Mouse (Mus musculus) gastrocnemius, adult 2 months (tissue): ENCODE data around the gene Ptprcap. TPM values are rescaled to one million over a fixed set of nuclear protein-coding genes. Genes with fewer than 3 reads are reported as not detected.

Experiments used
- DNase-seq: peaks from one replicate; pipeline ENCODE4 v3.0.0; 2022
- H3K27ac ChIP-seq: fragments of 200-600 bp; 2 replicates; pipeline ENCODE4 v1.8.1; 2022; ENCODE audit warnings: mild to moderate bottlenecking
- H3K4me3 ChIP-seq: fragments of 200-600 bp; 2 replicates; pipeline ENCODE4 v1.8.1; 2022; ENCODE audit warnings: mild to moderate bottlenecking, moderate library complexity
- CTCF ChIP-seq: fragments of 200-600 bp; IDR thresholded peaks from 2 replicates; pipeline ENCODE4 v1.8.1; 2022; ENCODE audit warnings: antibody characterized with exemption, mild to moderate bottlenecking, moderate library complexity
- intact Hi-C: fragments of 180-260 bp; cut with DNase I; formaldehyde crosslinking; loops from one replicate; pipeline ENCODE4 v1.15.1; 2025
- total RNA-seq, 2 experiments: library from RNA; stranded (reverse); gene quantifications; 2 replicates each; pipeline ENCODE4 v1.2.3; 2021

The Ptprcap gene
- total RNA-seq, 2 experiments from 2014 or later: 0.43 TPM; not detected in 1

DNA sequence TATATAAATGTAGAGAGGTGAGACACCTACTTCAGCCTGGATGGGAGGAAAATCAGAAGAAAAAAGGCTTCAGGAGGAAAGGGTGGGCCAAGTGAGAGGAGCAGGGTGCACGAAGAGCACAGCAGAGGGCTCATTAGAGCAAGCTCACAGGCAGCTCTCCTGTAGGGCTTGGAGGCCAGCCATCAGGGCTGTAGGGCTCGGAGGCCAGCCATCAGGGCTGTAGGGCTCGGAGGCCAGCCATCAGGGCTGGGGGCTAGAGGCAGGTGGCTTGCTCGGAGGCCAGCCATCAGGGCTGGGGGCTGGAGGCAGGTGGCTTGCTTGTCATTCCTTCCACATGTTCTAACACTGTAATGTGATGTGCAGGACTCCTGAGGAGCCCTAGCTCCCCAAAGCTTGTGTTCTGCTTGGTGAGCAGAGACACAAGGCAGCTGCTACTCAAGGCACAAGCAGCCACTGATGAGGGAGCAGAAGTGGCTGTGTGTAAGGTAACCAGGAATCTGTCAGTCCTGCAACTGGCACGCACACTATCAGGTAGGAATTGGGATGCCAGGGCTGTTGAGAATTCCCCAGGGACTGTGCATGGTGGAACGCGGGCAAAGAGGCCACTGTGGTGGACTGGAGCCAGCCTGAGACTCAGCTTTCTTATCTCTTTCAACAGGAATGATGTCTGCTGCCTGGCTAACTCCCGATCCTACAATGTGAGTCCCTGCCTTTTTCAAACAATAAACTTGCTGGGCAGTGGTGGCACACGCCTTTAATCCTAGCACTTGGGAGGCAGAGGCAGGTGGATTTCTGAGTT lies 13.5 kb downstream of the Ptprcap start:
- no peak for DNase-seq
- Histone ChIP-seq H3K27ac (no peak overlapping the region), H3K4me3 (no peak overlapping the region)
- no peak for TF ChIP-seq CTCF
- intact Hi-C loops: no loop called here

DNA sequence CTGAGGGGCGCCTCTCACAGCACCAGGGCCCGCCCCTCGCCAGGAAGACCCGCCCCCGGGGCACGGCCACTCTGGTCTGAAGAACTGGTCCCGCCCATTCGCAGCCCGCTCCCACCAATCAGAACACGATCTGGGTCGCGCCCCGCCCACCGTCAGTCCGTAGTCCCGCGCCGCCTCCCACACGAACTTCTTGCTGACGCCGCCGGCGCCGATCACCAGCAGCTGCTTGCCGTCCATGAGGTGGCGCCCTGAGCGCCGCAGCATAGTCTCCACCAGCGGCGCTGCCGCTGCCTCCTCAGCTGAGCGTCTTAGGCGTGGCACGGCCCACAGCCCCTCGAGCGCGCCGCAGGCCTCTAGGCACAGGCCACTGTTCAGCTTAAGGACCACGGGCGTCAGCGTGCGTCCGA lies 16.0 kb downstream of the Ptprcap start:
- intact Hi-C loops: no loop called here
- Histone ChIP-seq H3K27ac (peak overlapping the region; percentile 98), H3K4me3 (peak overlapping the region; percentile 79)
- TF ChIP-seq CTCF: peak; percentile 98
- DNase-seq: peak; percentile 99

GRCm38 (mm10) chr19:4169810-4170209 lies 16.4 kb downstream of the Ptprcap start:
- peak overlapping the region; percentile 79 for H3K4me3 ChIP-seq
- TF ChIP-seq CTCF: no peak
- intact Hi-C loops: loop anchor here (1.0 to 2.0 kb wide), 2 partner anchors 21 to 59 kb away; partner anchors contain the start of gene Tbc1d10c
- H3K27ac ChIP-seq: peak overlapping the region; percentile 98
- DNase-seq: no peak

DNA sequence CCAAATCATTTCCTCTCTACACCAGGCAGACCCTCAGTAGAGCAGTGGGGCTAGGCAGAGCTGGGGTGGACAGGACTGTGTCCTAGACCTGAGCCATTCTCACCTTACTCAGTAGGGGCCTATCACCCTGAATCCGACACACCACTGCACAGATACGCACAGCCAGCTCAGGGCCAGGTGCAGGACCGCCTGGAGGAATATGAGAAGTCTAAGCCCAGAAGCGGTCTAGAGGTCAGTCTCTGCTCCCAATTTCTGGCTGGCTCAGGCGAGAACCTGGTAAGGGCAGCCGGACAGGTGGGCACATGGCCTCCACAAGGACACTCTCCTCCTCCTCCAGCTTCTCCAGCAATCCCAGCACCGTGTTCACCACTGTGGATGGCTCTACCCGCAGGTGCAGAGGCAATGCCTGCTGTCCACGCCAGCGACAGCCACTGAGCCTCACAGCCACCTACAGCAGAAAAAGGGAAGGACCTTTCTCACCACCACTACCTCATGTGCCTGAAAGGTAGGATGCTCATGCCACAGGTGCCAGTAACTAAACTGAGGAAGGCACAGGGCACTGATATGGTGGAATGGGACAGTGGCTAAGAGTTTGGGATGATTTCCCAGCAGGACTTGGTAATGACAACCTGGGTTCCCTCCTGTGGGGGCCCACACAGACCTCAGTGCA lies 17.5 kb downstream of the Ptprcap start:
- DNase-seq: peak; percentile 61
- intact Hi-C loops: loop anchor here (1.0 to 2.0 kb wide), 2 partner anchors 20 to 58 kb away; partner anchors contain the start of gene Tbc1d10c
- peak overlapping the region; percentile 98 for H3K27ac ChIP-seq
- H3K4me3 ChIP-seq: peak overlapping the region; percentile 79
- no peak for TF ChIP-seq CTCF

DNA sequence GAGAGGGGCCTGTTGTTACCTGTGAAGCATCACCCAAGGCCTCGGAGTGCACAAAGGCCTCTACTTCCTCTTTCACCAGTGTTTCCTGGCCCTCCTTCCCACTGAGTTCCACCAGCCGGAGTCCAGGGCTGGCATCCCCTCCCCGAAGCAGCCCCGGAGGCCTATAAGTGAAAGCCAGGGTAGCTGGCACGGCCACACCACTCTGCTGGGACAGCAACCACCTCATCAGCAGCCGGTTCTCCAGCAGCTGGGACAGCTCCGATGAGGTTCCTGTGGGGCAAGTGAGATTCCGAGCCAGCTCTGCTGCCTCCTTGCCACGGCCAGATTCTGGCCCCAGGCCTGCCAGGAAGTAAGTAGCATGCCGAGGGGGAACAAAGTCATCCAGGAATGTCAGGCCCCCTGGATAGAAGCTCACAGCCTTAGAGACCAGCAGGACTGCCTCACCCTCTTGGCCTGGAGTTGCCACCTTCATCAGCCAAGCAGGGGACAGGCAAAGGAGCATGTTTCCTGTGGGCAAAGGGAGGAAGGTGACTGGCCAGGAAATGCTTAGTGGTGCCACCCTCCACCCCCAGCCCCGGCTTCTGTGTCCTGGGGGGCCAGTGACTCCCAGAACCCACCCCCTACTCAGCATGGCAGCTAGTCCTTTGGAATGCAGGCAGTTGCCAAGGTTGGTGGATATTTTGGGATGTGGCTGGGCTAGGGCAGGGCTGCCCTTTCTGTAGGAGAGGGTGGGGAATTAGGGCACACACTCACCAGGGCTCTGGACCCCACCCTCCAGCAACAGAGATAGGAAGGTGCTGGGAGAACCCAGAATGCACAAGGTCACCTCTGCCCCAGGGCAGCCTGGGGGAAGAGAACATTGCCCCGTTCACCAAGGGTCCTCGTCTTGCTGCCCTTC lies 18.2 kb downstream of the Ptprcap start:
- intact Hi-C loops: loop anchor here (2.0 kb wide), 1 partner anchor 57 kb away; no protein-coding TSS in a partner anchor
- H3K4me3 ChIP-seq: peak overlapping the region; percentile 79
- TF ChIP-seq CTCF: no peak
- DNase-seq: peak; percentile 84
- peak overlapping the region; percentile 98 for H3K27ac ChIP-seq

GRCm38 (mm10) chr19:4172925-4173324 lies 19.5 kb downstream of the Ptprcap start:
- peak overlapping the region; percentile 34 for H3K4me3 ChIP-seq
- peak; percentile 26; the same call in 1 of the 2 replicates for TF ChIP-seq CTCF
- intact Hi-C loops: no loop called here

DNA sequence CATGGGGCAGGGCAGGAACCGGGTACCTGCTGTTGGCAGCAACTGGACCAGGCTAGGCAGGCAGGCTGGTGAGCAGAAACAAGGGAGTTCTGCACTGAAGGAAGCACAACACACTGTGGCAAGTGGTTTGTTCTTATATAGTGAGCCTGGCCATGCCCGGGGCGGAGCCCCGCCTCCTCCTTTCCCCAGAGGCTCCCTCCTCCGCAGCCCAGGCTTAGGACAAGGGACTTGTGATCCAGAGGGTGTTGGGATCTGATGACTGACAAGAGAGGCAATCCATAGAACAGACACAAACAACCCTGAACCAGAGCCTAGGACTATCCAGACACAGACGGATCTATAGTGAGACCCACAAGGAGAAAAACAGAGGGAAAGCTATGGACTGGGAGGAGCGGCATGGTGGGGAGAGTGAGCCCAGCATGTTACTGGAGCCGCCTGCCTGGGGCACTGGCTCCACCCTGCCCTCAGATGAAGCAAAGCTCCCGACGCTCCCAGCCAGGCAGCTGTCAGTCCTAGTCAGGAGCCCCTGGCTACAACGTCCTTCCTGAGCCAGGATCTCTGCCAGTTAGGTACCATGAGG lies 22.1 kb downstream of the Ptprcap start, which contains the start of gene Carns1:
Gene Carns1 (minus strand): TSS at position 112 of the 580 bp plus-strand sequence.
- intact Hi-C loops: no loop called here
- peak; percentile 82 for DNase-seq
- Histone ChIP-seq H3K27ac (peak within 1 kb of the TSS; percentile 98), H3K4me3 (peak within 1 kb of the TSS; percentile 74)
- TF ChIP-seq CTCF: no peak

More at GRCm38 (mm10) chr19:4172925-4173324, 19.5 kb downstream of the Ptprcap start:
- DNase-seq: peak; percentile 51
- H3K27ac ChIP-seq: peak overlapping the region; percentile 98

DNA sequence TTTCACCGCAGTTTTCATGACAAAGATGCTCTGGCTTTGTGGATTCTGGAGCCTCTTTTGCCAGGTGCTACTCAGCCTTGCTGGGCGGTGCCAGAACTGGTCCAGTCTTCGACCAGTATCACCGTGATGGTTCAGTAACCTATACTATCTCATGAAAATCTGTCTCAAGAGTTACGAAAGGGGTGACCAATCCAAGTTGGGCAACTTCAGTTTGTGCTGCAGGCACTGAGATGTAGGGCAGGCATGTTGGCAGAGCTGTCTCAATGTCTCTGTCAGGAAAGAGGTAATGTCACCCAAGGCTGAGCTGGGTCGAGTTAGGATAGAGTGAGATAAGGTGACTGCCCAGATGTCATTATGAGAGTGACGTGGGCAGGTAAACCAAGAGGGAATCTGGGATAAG lies 27.0 kb downstream of the Ptprcap start:
- TF ChIP-seq CTCF: no peak
- Histone ChIP-seq H3K27ac (peak overlapping the region; percentile 24; the same call in 1 of the 2 replicates), H3K4me3 (no peak overlapping the region)
- intact Hi-C loops: no loop called here
- DNase-seq: no peak

GRCm38 (mm10) chr19:4181892-4182291 lies 28.5 kb downstream of the Ptprcap start:
- no peak overlapping the region for H3K4me3 ChIP-seq
- no peak for TF ChIP-seq CTCF
- intact Hi-C loops: no loop called here
- peak overlapping the region; percentile 35; the same call in 1 of the 2 replicates for H3K27ac ChIP-seq
- peak; percentile 54 for DNase-seq

DNA sequence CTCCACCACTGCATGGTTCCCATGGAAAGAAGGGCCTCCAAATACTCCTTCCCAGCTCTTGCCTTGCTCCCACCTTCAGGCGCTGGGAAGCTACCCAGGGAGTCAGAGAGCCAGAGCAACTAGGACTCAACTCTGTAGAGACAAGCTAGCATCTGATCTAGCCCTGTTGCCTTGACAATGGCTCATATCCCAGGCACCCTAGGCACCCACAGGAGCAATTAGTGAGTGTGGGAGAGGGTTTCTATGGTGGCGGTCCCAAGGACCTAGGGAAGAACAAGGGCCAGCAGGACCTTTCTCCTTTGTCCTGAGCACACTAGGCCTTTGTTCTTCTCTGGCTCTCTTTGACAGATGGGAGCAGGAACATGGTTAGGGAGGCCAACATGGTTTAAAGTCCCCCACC lies 30.3 kb downstream of the Ptprcap start:
- intact Hi-C loops: no loop called here
- Histone ChIP-seq H3K4me3 (no peak overlapping the region), H3K27ac (peak overlapping the region; percentile 28; the same call in 1 of the 2 replicates)
- no peak for TF ChIP-seq CTCF
- DNase-seq: no peak
